Mouse (Mus musculus) hindbrain, embryonic 14.5 days (tissue): ENCODE results near the gene Gm43951. TPM values are rescaled to one million over a fixed set of nuclear protein-coding genes. Genes with fewer than 3 reads are reported as not detected.

Experiments used
- ATAC-seq: fragments of 200-750 bp; cut with Nextera tagmentation; 2 replicates; pipeline ENCODE4 v1.8.0; 2017; ENCODE audit warnings: moderate number of reproducible peaks, mild to moderate bottlenecking, moderate TSS enrichment, moderate library complexity; ENCODE audit not compliant: low FRiP score
- DNase-seq: peaks from one replicate; pipeline ENCODE4 v3.0.0-alpha.2; 2015; ENCODE audit warnings: low spot score
- H3K27ac ChIP-seq: fragments of 300-500 bp; sonication (generic); 2 replicates; pipeline ENCODE4 v1.5.1; 2014; ENCODE audit warnings: mild to moderate bottlenecking, moderate library complexity
- H3K27me3 ChIP-seq: fragments of 300-500 bp; sonication (generic); 2 replicates; pipeline ENCODE4 v1.6.1; 2014; ENCODE audit warnings: mild to moderate bottlenecking, low read length, mixed read lengths; ENCODE audit not compliant: control insufficient read depth, insufficient read depth
- H3K36me3 ChIP-seq: fragments of 300-500 bp; sonication (generic); replicated peaks from 2 replicates; pipeline ENCODE4 v1.6.1; 2014; ENCODE audit not compliant: control insufficient read depth, insufficient read depth
- H3K4me1 ChIP-seq: fragments of 300-500 bp; sonication (generic); replicated peaks from 2 replicates; pipeline ENCODE4 v1.6.1; 2014; ENCODE audit warnings: antibody characterized with exemption, low read length, mixed read lengths; ENCODE audit not compliant: control insufficient read depth, insufficient read depth
- H3K4me2 ChIP-seq: fragments of 300-500 bp; sonication (generic); replicated peaks from 2 replicates; pipeline ENCODE4 v1.6.1; 2014; ENCODE audit warnings: mild to moderate bottlenecking, moderate library complexity
- H3K4me3 ChIP-seq: fragments of 300-500 bp; sonication (generic); replicated peaks from 2 replicates; pipeline ENCODE4 v1.5.1; 2014; ENCODE audit warnings: mild to moderate bottlenecking, low read length
- H3K9ac ChIP-seq: fragments of 300-500 bp; sonication (generic); 2 replicates; pipeline ENCODE4 v1.6.1; 2014
- H3K9me3 ChIP-seq: fragments of 300-500 bp; sonication (generic); 2 replicates; pipeline ENCODE4 v1.6.1; 2016; ENCODE audit warnings: low read length; ENCODE audit not compliant: control insufficient read depth
- WGBS: fragments of 180-500 bp; shearing (Covaris S2); extraction: QIAGEN DNeasy Blood & Tissue Kit; methylation state at CpG from one replicate; pipeline ENCODE4 v1.1.7; 2014; 5-methylcytosine and 5-hydroxymethylcytosine counted together
- polyA plus RNA-seq: library from polyadenylated mRNA; unstranded; fragments of >200 nt; fragmentation: Nextera tagmentation; extraction: Ambion mirVana; gene quantifications from 2 replicates; pipeline ENCODE4 v1.2.1, GENCODE M21; 2014

Gm43951 gene
- polyA plus RNA-seq, 1 experiment from 2014 or later = 0.25 TPM

GRCm38 (mm10) chr11:72207204-72207833 is 679 bp upstream of the Gm43951 start, which contains the start of the genes 4933427D14Rik and Txndc17:
Gene 4933427D14Rik (minus strand): TSS chr11:72207459.
Gene Txndc17 (plus strand): TSS chr11:72207547.
- Histone ChIP-seq H3K9me3 (no peaks in the 10 kb centered on the region), H3K36me3 (peaks cover 36% of the 10 kb centered on the region), H3K27me3 (no peaks in the 10 kb centered on the region), H3K27ac (peak within 1 kb of the TSS; percentile 76), H3K4me2 (peak within 1 kb of the TSS; percentile 77), H3K9ac (peak within 1 kb of the TSS; percentile 92), H3K4me3 (peak within 1 kb of the TSS; percentile 91), H3K4me1 (peaks cover 14% of the 10 kb centered on the region)
- under 1% methylated on average over 42 of the region's 42 CpGs for WGBS
- DNase-seq (peak; percentile 75), ATAC-seq (peak; percentile 93)

- no peak for DNase-seq
These were observed 1.4 kb downstream of the Gm43951 start for GRCm38 (mm10) chr11:72205256-72205655.

GRCm38 (mm10) chr11:72203440-72203839 is 3.2 kb downstream of the Gm43951 start:
- 56% methylated on average over 1 of the region's 1 CpGs for WGBS
- H3K27ac ChIP-seq = no peak overlapping the region
- H3K4me3 ChIP-seq = no peak overlapping the region
- peaks cover 37% of the 10 kb centered on the region for H3K36me3 ChIP-seq
- no peak overlapping the region for H3K9ac ChIP-seq
- H3K4me1 ChIP-seq = peaks cover 14% of the 10 kb centered on the region
- DNase-seq (no peak), ATAC-seq (no peak)
- no peak overlapping the region for H3K4me2 ChIP-seq
- no peaks in the 10 kb centered on the region for H3K9me3 ChIP-seq
- H3K27me3 ChIP-seq = no peaks in the 10 kb centered on the region

More at GRCm38 (mm10) chr11:72205256-72205655, 1.4 kb downstream of the Gm43951 start:
- peaks cover 14% of the 10 kb centered on the region for H3K4me1 ChIP-seq
- no peak for ATAC-seq
- WGBS = 89% methylated on average over 6 of the region's 6 CpGs
- H3K4me2 ChIP-seq = peak overlapping the region; percentile 77
- no peaks in the 10 kb centered on the region for H3K9me3 ChIP-seq
- H3K9ac ChIP-seq = peak overlapping the region; percentile 92
- no peaks in the 10 kb centered on the region for H3K27me3 ChIP-seq
- peak overlapping the region; percentile 91; the same call in 1 of the 2 replicates for H3K4me3 ChIP-seq
- peaks cover 36% of the 10 kb centered on the region for H3K36me3 ChIP-seq
- H3K27ac ChIP-seq = no peak overlapping the region

- no peaks in the 10 kb centered on the region for H3K4me1 ChIP-seq
- peaks cover 76% of the 10 kb centered on the region for H3K36me3 ChIP-seq
- no peaks in the 10 kb centered on the region for H3K9me3 ChIP-seq
- ATAC-seq (no peak), DNase-seq (no peak)
- H3K4me2 ChIP-seq = no peak overlapping the region
- no peak overlapping the region for H3K9ac ChIP-seq
- 94% methylated on average over 8 of the region's 8 CpGs for WGBS
- H3K27ac ChIP-seq = no peak overlapping the region
- no peak overlapping the region for H3K4me3 ChIP-seq
- H3K27me3 ChIP-seq = no peaks in the 10 kb centered on the region
These were observed 10.1 kb downstream of the Gm43951 start for GRCm38 (mm10) chr11:72196506-72196905.

GRCm38 (mm10) chr11:72194259-72194658 is 12.4 kb downstream of the Gm43951 start:
- Histone ChIP-seq H3K4me3 (no peak overlapping the region), H3K9ac (no peak overlapping the region), H3K27ac (no peak overlapping the region), H3K4me2 (no peak overlapping the region), H3K36me3 (peaks cover 76% of the 10 kb centered on the region), H3K27me3 (no peaks in the 10 kb centered on the region), H3K9me3 (no peaks in the 10 kb centered on the region), H3K4me1 (no peaks in the 10 kb centered on the region)
- ATAC-seq = no peak
- 98% methylated on average over 2 of the region's 2 CpGs for WGBS
- no peak for DNase-seq

GRCm38 (mm10) chr11:72190857-72191256 is 15.8 kb downstream of the Gm43951 start:
- H3K27me3 ChIP-seq = no peaks in the 10 kb centered on the region
- DNase-seq = no peak
- no peak overlapping the region for H3K4me2 ChIP-seq
- no peak for ATAC-seq
- H3K4me3 ChIP-seq = no peak overlapping the region
- H3K36me3 ChIP-seq = peaks cover 78% of the 10 kb centered on the region
- no peaks in the 10 kb centered on the region for H3K4me1 ChIP-seq
- H3K9me3 ChIP-seq = no peaks in the 10 kb centered on the region
- H3K9ac ChIP-seq = no peak overlapping the region
- 81% methylated on average over 1 of the region's 1 CpGs for WGBS
- no peak overlapping the region for H3K27ac ChIP-seq

GRCm38 (mm10) chr11:72184252-72184651 is 22.4 kb downstream of the Gm43951 start:
- Histone ChIP-seq H3K36me3 (peaks cover 68% of the 10 kb centered on the region), H3K9me3 (no peaks in the 10 kb centered on the region), H3K9ac (no peak overlapping the region), H3K27me3 (no peaks in the 10 kb centered on the region), H3K4me3 (no peak overlapping the region), H3K27ac (no peak overlapping the region), H3K4me2 (no peak overlapping the region), H3K4me1 (no peaks in the 10 kb centered on the region)
- no peak for DNase-seq
- WGBS = 89% methylated on average over 4 of the region's 4 CpGs
- no peak for ATAC-seq

GRCm38 (mm10) chr11:72181136-72181535 is 25.5 kb downstream of the Gm43951 start:
- Histone ChIP-seq H3K27ac (no peak overlapping the region), H3K27me3 (no peaks in the 10 kb centered on the region), H3K9me3 (no peaks in the 10 kb centered on the region), H3K9ac (no peak overlapping the region), H3K4me3 (no peak overlapping the region), H3K4me2 (no peak overlapping the region), H3K36me3 (peaks cover 70% of the 10 kb centered on the region), H3K4me1 (no peaks in the 10 kb centered on the region)
- ATAC-seq (no peak), DNase-seq (no peak)
- WGBS = 98% methylated on average over 4 of the region's 4 CpGs

GRCm38 (mm10) chr11:72180556-72180955 is 26.1 kb downstream of the Gm43951 start:
- Histone ChIP-seq H3K4me3 (no peak overlapping the region), H3K9me3 (no peaks in the 10 kb centered on the region), H3K27ac (no peak overlapping the region), H3K27me3 (no peaks in the 10 kb centered on the region), H3K4me2 (no peak overlapping the region), H3K36me3 (peaks cover 72% of the 10 kb centered on the region), H3K4me1 (no peaks in the 10 kb centered on the region), H3K9ac (no peak overlapping the region)
- ATAC-seq = no peak
- DNase-seq = no peak
- 92% methylated on average over 5 of the region's 5 CpGs for WGBS
